Mouse (Mus musculus) forebrain, embryonic 11.5 days (tissue): ENCODE measurements around the gene Secisbp2l. TPM values are rescaled to one million over a fixed set of nuclear protein-coding genes. Genes with fewer than 3 reads are reported as not detected.

Source experiments
- ATAC-seq: fragments of 200-750 bp; cut with Nextera tagmentation; replicated peaks from 2 replicates; pipeline ENCODE4 v1.8.0; 2017; ENCODE audit warnings: moderate TSS enrichment; ENCODE audit not compliant: low FRiP score
- DNase-seq: peaks from one replicate; pipeline ENCODE4 v3.0.0-alpha.2; 2017; ENCODE audit warnings: low spot score
- H3K27ac ChIP-seq: fragments of 300-500 bp; sonication (generic); 2 replicates; pipeline ENCODE4 v1.5.1; 2014; ENCODE audit warnings: low read depth, low read length
- H3K27me3 ChIP-seq: fragments of 300-500 bp; sonication (generic); 2 replicates; pipeline ENCODE4 v1.6.1; 2014; ENCODE audit warnings: mild to moderate bottlenecking, low read length, mixed read lengths; ENCODE audit not compliant: control insufficient read depth, insufficient read depth
- H3K36me3 ChIP-seq: fragments of 300-500 bp; sonication (generic); 2 replicates; pipeline ENCODE4 v1.6.1; 2014; ENCODE audit warnings: mild to moderate bottlenecking, low read length, moderate library complexity, mixed read lengths; ENCODE audit not compliant: control insufficient read depth, insufficient read depth
- H3K4me1 ChIP-seq: fragments of 300-500 bp; sonication (generic); replicated peaks from 2 replicates; pipeline ENCODE4 v1.6.1; 2014; ENCODE audit warnings: low read length, mixed read lengths; ENCODE audit not compliant: control insufficient read depth, insufficient read depth
- H3K4me2 ChIP-seq: fragments of 300-500 bp; sonication (generic); 2 replicates; pipeline ENCODE4 v1.6.1; 2014; ENCODE audit warnings: low read depth, mild to moderate bottlenecking, low read length, moderate library complexity, mixed read lengths; ENCODE audit not compliant: severe bottlenecking
- H3K4me3 ChIP-seq: fragments of 300-500 bp; sonication (generic); 2 replicates; pipeline ENCODE4 v1.5.1; 2014; ENCODE audit warnings: low read depth, low read length
- H3K9ac ChIP-seq: fragments of 300-500 bp; sonication (generic); 2 replicates; pipeline ENCODE4 v1.6.1; 2014; ENCODE audit warnings: low read length
- H3K9me3 ChIP-seq: fragments of 300-500 bp; sonication (generic); 2 replicates; pipeline ENCODE4 v1.6.1; 2016; ENCODE audit warnings: low read length, mixed read lengths; ENCODE audit not compliant: control insufficient read depth
- WGBS: fragments of 180-500 bp; shearing (Covaris S2); extraction: QIAGEN DNeasy Blood & Tissue Kit; methylation state at CpG from one replicate; pipeline ENCODE4 v1.1.7; 2014; 5-methylcytosine and 5-hydroxymethylcytosine counted together
- polyA plus RNA-seq: library from polyadenylated mRNA; unstranded; fragments of >200 nt; fragmentation: Nextera tagmentation; extraction: Ambion mirVana; gene quantifications from 2 replicates; pipeline ENCODE4 v1.2.1, GENCODE M21; 2014

Gene Secisbp2l
- polyA plus RNA-seq, 1 experiment from 2014 or later, result 28.6 TPM

DNA sequence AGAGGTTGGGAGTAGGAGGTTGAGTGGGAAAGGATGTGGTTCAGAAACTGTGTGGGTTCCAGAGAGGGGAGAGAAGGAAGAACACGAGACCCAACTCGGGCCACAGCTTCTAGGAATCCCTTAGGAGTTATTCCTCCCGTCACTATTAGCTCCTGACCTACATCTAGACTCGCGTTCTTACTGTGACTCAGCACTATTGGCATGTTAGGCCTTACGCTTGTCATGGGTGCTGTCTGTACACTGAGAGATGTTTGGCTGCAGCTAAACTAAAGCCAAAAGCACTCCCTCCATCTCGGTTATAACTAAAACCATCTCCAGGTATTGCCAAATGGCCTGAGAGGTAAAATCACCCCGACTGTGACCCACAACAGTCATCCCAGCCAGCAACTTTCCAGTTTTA lies 66.1 kb downstream of the Secisbp2l start:
- Histone ChIP-seq H3K9ac (no peak overlapping the region), H3K4me2 (no peak overlapping the region), H3K27ac (no peak overlapping the region), H3K27me3 (0 out of 2 replicates have a peak, but pooled peaks cover 4% of the 10 kb centered on the region), H3K36me3 (no peaks in the 10 kb centered on the region), H3K4me3 (no peak overlapping the region), H3K4me1 (no peaks in the 10 kb centered on the region), H3K9me3 (no peaks in the 10 kb centered on the region)
- 83% methylated on average over 8 of the region's 8 CpGs for WGBS
- no peak for DNase-seq
- ATAC-seq, result no peak

DNA sequence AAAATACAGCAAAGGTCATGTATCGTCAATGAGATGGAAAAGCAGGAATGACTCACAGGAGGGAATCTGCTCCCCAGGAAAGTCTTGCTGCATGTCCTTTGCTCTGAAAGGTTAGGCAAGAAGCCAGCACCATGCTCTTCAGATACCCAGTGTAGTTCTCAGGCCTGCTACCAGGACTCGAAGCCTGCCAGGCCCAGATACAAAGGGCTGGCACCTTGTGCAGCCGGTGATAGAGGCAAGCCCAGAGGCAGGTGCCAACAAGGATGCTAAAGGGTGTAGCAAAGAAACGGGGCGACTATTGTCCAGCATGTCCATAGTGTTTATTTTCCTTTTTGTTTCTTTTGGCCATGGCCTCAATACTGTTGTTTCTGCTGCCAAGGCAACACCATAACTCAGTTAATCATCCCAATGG lies 76.2 kb downstream of the Secisbp2l start:
- 81% methylated on average over 5 of the region's 5 CpGs for WGBS
- Histone ChIP-seq H3K27me3 (no peaks in the 10 kb centered on the region), H3K36me3 (no peaks in the 10 kb centered on the region), H3K27ac (no peak overlapping the region), H3K4me2 (no peak overlapping the region), H3K9me3 (no peaks in the 10 kb centered on the region), H3K9ac (no peak overlapping the region), H3K4me3 (no peak overlapping the region), H3K4me1 (peaks cover 3% of the 10 kb centered on the region; the same call in 1 of the 2 replicates)
- no peak for ATAC-seq
- no peak for DNase-seq

- DNase-seq, result no peak
Measured at GRCm38 (mm10) chr2:125704907-125705631, 77.6 kb downstream of the Secisbp2l start.

DNA sequence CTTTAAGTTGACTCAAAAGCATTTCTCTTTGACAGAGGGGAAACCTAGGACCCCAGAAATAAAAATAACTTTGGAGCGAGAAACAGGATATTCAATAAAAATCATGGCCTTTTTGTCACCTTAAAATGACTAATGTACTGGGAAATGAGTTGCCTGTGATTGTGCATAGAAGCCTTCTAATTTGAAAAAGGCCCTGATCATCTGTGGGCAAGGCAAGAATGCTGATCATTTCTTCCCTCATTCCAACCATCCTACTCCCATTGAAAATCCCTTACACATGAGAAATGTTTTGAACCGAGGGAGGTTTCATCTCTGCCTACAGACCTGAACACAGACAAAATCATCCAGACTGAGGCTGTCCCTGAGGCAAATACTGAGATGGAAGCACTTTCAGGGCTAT lies 79.8 kb downstream of the Secisbp2l start:
- Histone ChIP-seq H3K9ac (no peak overlapping the region), H3K36me3 (no peaks in the 10 kb centered on the region)
- WGBS, result 85% methylated on average over 2 of the region's 2 CpGs

More at GRCm38 (mm10) chr2:125704907-125705631, 77.6 kb downstream of the Secisbp2l start:
- 30% methylated on average over 12 of the region's 12 CpGs for WGBS
- Histone ChIP-seq H3K9me3 (no peaks in the 10 kb centered on the region), H3K4me3 (no peak overlapping the region), H3K36me3 (no peaks in the 10 kb centered on the region), H3K4me1 (peaks cover 3% of the 10 kb centered on the region; the same call in 1 of the 2 replicates), H3K27ac (peak overlapping the region; percentile 50; the same call in 1 of the 2 replicates), H3K4me2 (no peak overlapping the region), H3K27me3 (no peaks in the 10 kb centered on the region), H3K9ac (0 out of 2 replicates have a peak overlapping the region, but pooled peaks have one; percentile 23)
- peak; percentile 84 for ATAC-seq

DNA sequence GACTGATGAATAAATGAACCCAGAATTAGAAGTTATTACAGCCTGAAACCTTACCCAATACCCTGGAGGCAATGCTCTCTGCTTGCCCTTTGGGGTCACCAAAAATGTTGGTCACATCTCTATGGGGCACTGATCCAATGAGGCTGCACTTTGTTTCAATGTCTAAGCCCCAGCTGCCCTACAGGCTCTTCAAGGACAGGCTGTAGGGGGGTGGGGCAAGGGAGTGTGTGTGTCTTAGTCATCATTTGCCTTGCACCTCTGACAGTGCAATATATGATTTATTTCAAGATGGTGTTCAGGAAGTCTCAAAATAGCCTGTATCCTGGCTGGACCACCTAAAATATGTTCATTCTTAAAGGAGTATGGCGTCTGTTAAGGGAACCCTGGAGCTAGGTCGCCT lies 81.1 kb downstream of the Secisbp2l start:
- Histone ChIP-seq H3K27ac (no peak overlapping the region), H3K36me3 (no peaks in the 10 kb centered on the region), H3K4me1 (peaks cover 3% of the 10 kb centered on the region; the same call in 1 of the 2 replicates), H3K4me2 (no peak overlapping the region), H3K9me3 (no peaks in the 10 kb centered on the region), H3K9ac (no peak overlapping the region), H3K27me3 (no peaks in the 10 kb centered on the region), H3K4me3 (no peak overlapping the region)
- WGBS, result 84% methylated on average over 2 of the region's 2 CpGs
- ATAC-seq, result no peak
- DNase-seq, result no peak

More for the DNA sequence above, 79.8 kb downstream of the Secisbp2l start:
- peaks cover 3% of the 10 kb centered on the region; the same call in 1 of the 2 replicates for H3K4me1 ChIP-seq
- H3K27ac ChIP-seq, result no peak overlapping the region
- no peak for DNase-seq
- no peak overlapping the region for H3K4me3 ChIP-seq
- no peak for ATAC-seq
- H3K27me3 ChIP-seq, result no peaks in the 10 kb centered on the region
- H3K9me3 ChIP-seq, result no peaks in the 10 kb centered on the region
- H3K4me2 ChIP-seq, result no peak overlapping the region

GRCm38 (mm10) chr2:125696219-125696618 lies 86.5 kb downstream of the Secisbp2l start:
- no peak overlapping the region for H3K9ac ChIP-seq
- H3K4me2 ChIP-seq, result no peak overlapping the region
- ATAC-seq, result no peak
- peak; percentile 37 for DNase-seq
- H3K4me1 ChIP-seq, result no peaks in the 10 kb centered on the region
- H3K36me3 ChIP-seq, result no peaks in the 10 kb centered on the region
- H3K9me3 ChIP-seq, result no peaks in the 10 kb centered on the region
- no peaks in the 10 kb centered on the region for H3K27me3 ChIP-seq
- H3K27ac ChIP-seq, result no peak overlapping the region
- H3K4me3 ChIP-seq, result no peak overlapping the region
- WGBS, result 73% methylated on average over 2 of the region's 2 CpGs

DNA sequence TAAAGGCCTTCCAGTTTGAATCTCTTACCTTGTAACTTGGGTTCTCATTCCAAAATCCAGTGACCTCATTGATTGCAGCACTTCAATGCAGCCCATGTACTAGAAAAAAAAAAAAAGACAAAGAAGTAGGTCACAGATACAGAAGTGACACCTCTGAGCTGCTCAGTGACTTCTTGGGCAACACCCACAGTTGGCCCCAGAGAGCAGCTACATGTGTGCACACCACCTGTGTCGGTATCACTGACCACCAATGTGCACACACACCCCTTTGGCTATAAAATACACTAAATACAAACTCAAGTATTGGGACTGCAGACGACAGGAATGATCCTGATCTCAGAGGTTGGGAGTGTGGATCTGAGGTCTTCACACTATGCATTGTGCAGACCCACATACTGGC lies 87.9 kb downstream of the Secisbp2l start:
- no peak overlapping the region for H3K4me2 ChIP-seq
- 72% methylated on average over 2 of the region's 2 CpGs for WGBS
- no peak overlapping the region for H3K27ac ChIP-seq
- no peak overlapping the region for H3K4me3 ChIP-seq
- DNase-seq (peak; percentile 23), ATAC-seq (no peak)
- H3K9me3 ChIP-seq, result no peaks in the 10 kb centered on the region
- no peaks in the 10 kb centered on the region for H3K36me3 ChIP-seq
- no peaks in the 10 kb centered on the region for H3K27me3 ChIP-seq
- no peaks in the 10 kb centered on the region for H3K4me1 ChIP-seq
- H3K9ac ChIP-seq, result no peak overlapping the region

DNA sequence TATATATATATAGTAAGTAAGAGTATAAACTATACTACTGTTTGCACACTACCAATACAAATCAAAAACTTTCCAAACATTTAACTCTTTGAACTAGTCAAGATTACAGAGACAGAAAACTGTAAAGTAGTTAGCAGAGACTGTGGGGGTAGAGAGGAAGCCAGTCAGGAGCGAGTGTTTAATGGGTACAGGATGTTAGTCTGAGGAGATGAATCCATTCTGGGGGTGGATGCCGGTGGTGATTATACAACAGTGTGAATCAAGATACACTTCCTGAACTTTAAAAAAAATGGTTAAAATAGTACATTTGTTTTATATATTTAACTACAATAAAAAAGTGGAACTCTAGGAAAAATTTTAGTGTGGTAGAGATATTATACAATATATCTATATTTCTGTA lies 90.7 kb downstream of the Secisbp2l start:
- ATAC-seq, result no peak
- Histone ChIP-seq H3K27ac (no peak overlapping the region), H3K36me3 (no peaks in the 10 kb centered on the region), H3K27me3 (no peaks in the 10 kb centered on the region), H3K4me2 (no peak overlapping the region), H3K9ac (no peak overlapping the region), H3K9me3 (no peaks in the 10 kb centered on the region), H3K4me3 (no peak overlapping the region), H3K4me1 (no peaks in the 10 kb centered on the region)
- 88% methylated on average over 2 of the region's 2 CpGs for WGBS
- DNase-seq, result no peak
